Mouse (Mus musculus): ENCODE results near the gene Ccr5. TPM values are rescaled to one million over a fixed set of nuclear protein-coding genes. Genes with fewer than 3 reads are reported as not detected.
"Not testable (repeated sequence)": the region's sequence is repeated elsewhere in the genome, so short reads cannot be mapped to it uniquely, and the experiment has no call there.

Ccr5 gene
- 0.33 and 0.55 TPM in 2 replicates for polyA plus RNA-seq (2016; fragmentation: Nextera tagmentation; extraction: Ambion mirVana)

- Histone ChIP-seq H3K27me3 (no peaks in the 10 kb centered on the region), H3K9me3 (no peaks in the 10 kb centered on the region), H3K27ac (no peak within 1 kb of the TSS), H3K4me3 (no peak within 1 kb of the TSS), H3K36me3 (no peaks in the 10 kb centered on the region), H3K9ac (no peak within 1 kb of the TSS), H3K4me2 (replicated peaks) (no peak within 1 kb of the TSS), H3K4me1 (no peaks in the 10 kb centered on the region)
- WGBS = 78% methylated on average over 3 of the region's 3 CpGs
- ATAC-seq (ENCODE audit: insufficient number of reproducible peaks, insufficient read depth, low FRiP score, low TSS enrichment) = no peak
Observed at GRCm38 (mm10) chr9:124121387-124122184, at the start of gene Ccr5. TSS of gene Ccr5 (plus strand) at chr9:124121543.

GRCm38 (mm10) chr9:124079803-124080202 is 41.5 kb upstream of the Ccr5 start:
- no peaks in the 10 kb centered on the region for H3K36me3 ChIP-seq
- WGBS = 61% methylated on average over 4 of the region's 4 CpGs
- H3K27me3 ChIP-seq = no peaks in the 10 kb centered on the region
- no peak overlapping the region for H3K4me3 ChIP-seq
- H3K9ac ChIP-seq = no peak overlapping the region
- H3K27ac ChIP-seq = no peak overlapping the region
- no peak overlapping the region for H3K4me2 ChIP-seq (replicated peaks)
- no peak for ATAC-seq (ENCODE audit: insufficient number of reproducible peaks, insufficient read depth, low FRiP score, low TSS enrichment)
- H3K9me3 ChIP-seq = no peaks in the 10 kb centered on the region
- no peaks in the 10 kb centered on the region for H3K4me1 ChIP-seq

- H3K4me1 ChIP-seq; H3K9ac ChIP-seq; H3K27ac ChIP-seq; H3K27me3 ChIP-seq; ATAC-seq (ENCODE audit: insufficient number of reproducible peaks, insufficient read depth, low FRiP score, low TSS enrichment); H3K9me3 ChIP-seq; H3K36me3 ChIP-seq; H3K4me3 ChIP-seq; H3K4me2 ChIP-seq (replicated peaks): not testable (repeated sequence)
- 95% methylated on average over 12 of the region's 13 CpGs for WGBS
Observed at GRCm38 (mm10) chr9:124080471-124080870, 40.9 kb upstream of the Ccr5 start.

GRCm38 (mm10) chr9:124090441-124090840 is 30.9 kb upstream of the Ccr5 start:
- 78% methylated on average over 1 of the region's 1 CpGs for WGBS

GRCm38 (mm10) chr9:124099127-124099526 is 22.2 kb upstream of the Ccr5 start:
- ATAC-seq (ENCODE audit: insufficient number of reproducible peaks, insufficient read depth, low FRiP score, low TSS enrichment) = no peak
- Histone ChIP-seq H3K4me2 (replicated peaks) (no peak overlapping the region), H3K4me3 (no peak overlapping the region), H3K27me3 (no peaks in the 10 kb centered on the region), H3K9me3 (no peaks in the 10 kb centered on the region), H3K27ac (no peak overlapping the region), H3K9ac (no peak overlapping the region), H3K36me3 (no peaks in the 10 kb centered on the region), H3K4me1 (no peaks in the 10 kb centered on the region)
- WGBS = 90% methylated on average over 1 of the region's 1 CpGs

More at GRCm38 (mm10) chr9:124090441-124090840, 30.9 kb upstream of the Ccr5 start:
- Histone ChIP-seq H3K4me1 (no peaks in the 10 kb centered on the region), H3K27ac (no peak overlapping the region), H3K36me3 (no peaks in the 10 kb centered on the region), H3K4me3 (no peak overlapping the region), H3K4me2 (replicated peaks) (no peak overlapping the region), H3K9ac (no peak overlapping the region), H3K9me3 (no peaks in the 10 kb centered on the region), H3K27me3 (no peaks in the 10 kb centered on the region)
- no peak for ATAC-seq (ENCODE audit: insufficient number of reproducible peaks, insufficient read depth, low FRiP score, low TSS enrichment)

- H3K27me3 ChIP-seq = no peaks in the 10 kb centered on the region
- H3K36me3 ChIP-seq = no peaks in the 10 kb centered on the region
- no peak for ATAC-seq (ENCODE audit: insufficient number of reproducible peaks, insufficient read depth, low FRiP score, low TSS enrichment)
- WGBS = 80% methylated on average over 1 of the region's 1 CpGs
- H3K4me2 ChIP-seq (replicated peaks) = no peak overlapping the region
- no peaks in the 10 kb centered on the region for H3K4me1 ChIP-seq
- no peak overlapping the region for H3K4me3 ChIP-seq
- H3K9me3 ChIP-seq = no peaks in the 10 kb centered on the region
- H3K27ac ChIP-seq = no peak overlapping the region
- no peak overlapping the region for H3K9ac ChIP-seq
Observed at GRCm38 (mm10) chr9:124100357-124100756, 21.0 kb upstream of the Ccr5 start.

GRCm38 (mm10) chr9:124101723-124102122 is 19.6 kb upstream of the Ccr5 start, which contains the start of gene Ccr2:
TSS of gene Ccr2 (plus strand) at chr9:124101950.
- H3K4me3 ChIP-seq = no peak within 1 kb of the TSS
- WGBS = 89% methylated on average over 4 of the region's 4 CpGs
- H3K4me1 ChIP-seq = no peaks in the 10 kb centered on the region
- no peak within 1 kb of the TSS for H3K27ac ChIP-seq
- H3K27me3 ChIP-seq = no peaks in the 10 kb centered on the region
- no peaks in the 10 kb centered on the region for H3K9me3 ChIP-seq
- ATAC-seq (ENCODE audit: insufficient number of reproducible peaks, insufficient read depth, low FRiP score, low TSS enrichment) = no peak
- H3K9ac ChIP-seq = no peak within 1 kb of the TSS
- no peak within 1 kb of the TSS for H3K4me2 ChIP-seq (replicated peaks)
- H3K36me3 ChIP-seq = no peaks in the 10 kb centered on the region

GRCm38 (mm10) chr9:124103199-124103598 is 18.1 kb upstream of the Ccr5 start:
- no peak overlapping the region for H3K4me2 ChIP-seq (replicated peaks)
- H3K27me3 ChIP-seq = no peaks in the 10 kb centered on the region
- H3K4me1 ChIP-seq = no peaks in the 10 kb centered on the region
- H3K4me3 ChIP-seq = no peak overlapping the region
- H3K9me3 ChIP-seq = no peaks in the 10 kb centered on the region
- 59% methylated on average over 1 of the region's 1 CpGs for WGBS
- H3K27ac ChIP-seq = no peak overlapping the region
- ATAC-seq (ENCODE audit: insufficient number of reproducible peaks, insufficient read depth, low FRiP score, low TSS enrichment) = no peak
- no peaks in the 10 kb centered on the region for H3K36me3 ChIP-seq
- no peak overlapping the region for H3K9ac ChIP-seq

GRCm38 (mm10) chr9:124105196-124105595 is 16.1 kb upstream of the Ccr5 start:
- H3K9ac ChIP-seq = no peak overlapping the region
- no peak overlapping the region for H3K4me2 ChIP-seq (replicated peaks)
- no peak overlapping the region for H3K27ac ChIP-seq
- no peaks in the 10 kb centered on the region for H3K36me3 ChIP-seq
- no peaks in the 10 kb centered on the region for H3K9me3 ChIP-seq
- H3K4me1 ChIP-seq = no peaks in the 10 kb centered on the region
- H3K4me3 ChIP-seq = no peak overlapping the region
- H3K27me3 ChIP-seq = no peaks in the 10 kb centered on the region
- ATAC-seq (ENCODE audit: insufficient number of reproducible peaks, insufficient read depth, low FRiP score, low TSS enrichment) = no peak

- H3K4me2 ChIP-seq (replicated peaks) = no peak overlapping the region
- H3K36me3 ChIP-seq = no peaks in the 10 kb centered on the region
- ATAC-seq (ENCODE audit: insufficient number of reproducible peaks, insufficient read depth, low FRiP score, low TSS enrichment) = no peak
- H3K4me3 ChIP-seq = no peak overlapping the region
- H3K27ac ChIP-seq = no peak overlapping the region
- H3K9ac ChIP-seq = no peak overlapping the region
- H3K27me3 ChIP-seq = no peaks in the 10 kb centered on the region
- H3K9me3 ChIP-seq = no peaks in the 10 kb centered on the region
- H3K4me1 ChIP-seq = no peaks in the 10 kb centered on the region
Observed at GRCm38 (mm10) chr9:124107232-124107631, 14.1 kb upstream of the Ccr5 start.

GRCm38 (mm10) chr9:124108356-124109127 is 12.8 kb upstream of the Ccr5 start:
- no peak overlapping the region for H3K4me3 ChIP-seq
- no peak overlapping the region for H3K27ac ChIP-seq
- no peaks in the 10 kb centered on the region for H3K4me1 ChIP-seq
- no peaks in the 10 kb centered on the region for H3K36me3 ChIP-seq
- H3K9ac ChIP-seq = no peak overlapping the region
- H3K9me3 ChIP-seq = no peaks in the 10 kb centered on the region
- H3K4me2 ChIP-seq (replicated peaks) = no peak overlapping the region
- no peak for ATAC-seq (ENCODE audit: insufficient number of reproducible peaks, insufficient read depth, low FRiP score, low TSS enrichment)
- WGBS = 58% methylated on average over 2 of the region's 2 CpGs
- H3K27me3 ChIP-seq = no peaks in the 10 kb centered on the region

- 97% methylated on average over 1 of the region's 1 CpGs for WGBS
- ATAC-seq (ENCODE audit: insufficient number of reproducible peaks, insufficient read depth, low FRiP score, low TSS enrichment) = no peak
Observed at GRCm38 (mm10) chr9:124111997-124112396, 9.3 kb upstream of the Ccr5 start.

More at GRCm38 (mm10) chr9:124111997-124112396, 9.3 kb upstream of the Ccr5 start:
- H3K27ac ChIP-seq = no peak overlapping the region
- no peaks in the 10 kb centered on the region for H3K27me3 ChIP-seq
- H3K36me3 ChIP-seq = no peaks in the 10 kb centered on the region
- H3K4me3 ChIP-seq = no peak overlapping the region
- no peaks in the 10 kb centered on the region for H3K4me1 ChIP-seq
- H3K9me3 ChIP-seq = no peaks in the 10 kb centered on the region
- H3K4me2 ChIP-seq (replicated peaks) = no peak overlapping the region
- H3K9ac ChIP-seq = no peak overlapping the region

Measured in embryonic facial prominence, embryonic 12.5 days (tissue).